Mouse (Mus musculus) adrenal gland, adult (tissue): ENCODE data around the gene Sumf1.
A peak's percentile ranks its signal among the peaks of the same experiment; 100 is the strongest.

Experiments
- DNase-seq, 2 experiments: peaks; one replicate each; pipeline ENCODE4 v3.0.0; 2022 to 2023; ENCODE audit warnings: low spot score in 1 of 2; ENCODE audit not compliant: inconsistent age in 2 of 2

Gene Sumf1

GRCm38 (mm10) chr6:108152661-108153269, 32.6 kb downstream of the Sumf1 start:
- no peak for DNase-seq

GRCm38 (mm10) chr6:108152081-108152480, 33.3 kb downstream of the Sumf1 start:
- DNase-seq, result no peak

- no peak for DNase-seq
Measured at GRCm38 (mm10) chr6:108149235-108149634, 36.1 kb downstream of the Sumf1 start.

- DNase-seq, result no peak
Measured at GRCm38 (mm10) chr6:108148435-108148834, 36.9 kb downstream of the Sumf1 start.

GRCm38 (mm10) chr6:108146637-108147036, 38.7 kb downstream of the Sumf1 start:
- DNase-seq, result peak in 1 of 2 experiments; percentile 60

- DNase-seq, result peak in 1 of 2 experiments; percentile 64
Measured at GRCm38 (mm10) chr6:108145941-108146588, 39.3 kb downstream of the Sumf1 start.

- DNase-seq, result no peak
Measured at GRCm38 (mm10) chr6:108145241-108145640, 40.1 kb downstream of the Sumf1 start.

GRCm38 (mm10) chr6:108142796-108143195, 42.6 kb downstream of the Sumf1 start:
- DNase-seq, result no peak

GRCm38 (mm10) chr6:108140722-108141490, 44.5 kb downstream of the Sumf1 start:
- DNase-seq, result no peak

- DNase-seq, result peak in 1 of 2 experiments; percentile 83
Measured at GRCm38 (mm10) chr6:108137031-108137430, 48.4 kb downstream of the Sumf1 start.

- peak; percentile 51 to 91 for DNase-seq
Measured at GRCm38 (mm10) chr6:108136286-108136685, 49.1 kb downstream of the Sumf1 start.

- DNase-seq, result peak in 1 of 2 experiments; percentile 62
Measured at GRCm38 (mm10) chr6:108132268-108132935, 53.0 kb downstream of the Sumf1 start.

GRCm38 (mm10) chr6:108130718-108131117, 54.7 kb downstream of the Sumf1 start:
- DNase-seq, result no peak

GRCm38 (mm10) chr6:108126631-108127030, 58.8 kb downstream of the Sumf1 start:
- DNase-seq, result peak in 1 of 2 experiments; percentile 72

- no peak for DNase-seq
Measured at GRCm38 (mm10) chr6:108125474-108125873, 59.9 kb downstream of the Sumf1 start.

GRCm38 (mm10) chr6:108117881-108118280, 67.5 kb downstream of the Sumf1 start:
- peak in 1 of 2 experiments; percentile 74 for DNase-seq

GRCm38 (mm10) chr6:108114971-108115370, 70.4 kb downstream of the Sumf1 start:
- DNase-seq, result no peak

GRCm38 (mm10) chr6:108111693-108112092, 73.7 kb downstream of the Sumf1 start:
- no peak for DNase-seq

- DNase-seq, result peak in 1 of 2 experiments; percentile 73
Measured at GRCm38 (mm10) chr6:108110336-108110735, 75.0 kb downstream of the Sumf1 start.

- DNase-seq, result no peak
Measured at GRCm38 (mm10) chr6:108107376-108107775, 78.0 kb downstream of the Sumf1 start.
